Mouse (Mus musculus) heart, embryonic 10.5 days (tissue): ENCODE data around the gene Mtnr1b. TPM values are rescaled to one million over a fixed set of nuclear protein-coding genes. Genes with fewer than 3 reads are reported as not detected.
"Not testable (repeated sequence)": the region's sequence is repeated elsewhere in the genome, so short reads cannot be mapped to it uniquely, and the experiment has no call there.

Source experiments
- DNase-seq: peaks from one replicate; pipeline ENCODE4 v3.0.0-alpha.2; 2017; ENCODE audit warnings: low spot score
- H3K27ac ChIP-seq: fragments of 300-500 bp; sonication (generic); 2 replicates; pipeline ENCODE4 v1.5.1; 2016; ENCODE audit warnings: mild to moderate bottlenecking
- H3K27me3 ChIP-seq: fragments of 300-500 bp; sonication (generic); 2 replicates; pipeline ENCODE4 v1.6.1; 2016; ENCODE audit warnings: mild to moderate bottlenecking; ENCODE audit not compliant: poor library complexity, insufficient read depth, severe bottlenecking
- H3K36me3 ChIP-seq: fragments of 300-500 bp; sonication (generic); 2 replicates; pipeline ENCODE4 v1.6.1; 2016; ENCODE audit warnings: mild to moderate bottlenecking, moderate library complexity
- H3K4me1 ChIP-seq: fragments of 300-500 bp; sonication (generic); 2 replicates; pipeline ENCODE4 v1.6.1; 2016; ENCODE audit warnings: mild to moderate bottlenecking
- H3K4me3 ChIP-seq: fragments of 300-500 bp; sonication (generic); 2 replicates; pipeline ENCODE4 v1.5.1; 2016; ENCODE audit warnings: mild to moderate bottlenecking, moderate library complexity
- H3K9me3 ChIP-seq: fragments of 300-500 bp; sonication (generic); 2 replicates; pipeline ENCODE4 v1.6.1; 2016; ENCODE audit warnings: mild to moderate bottlenecking, moderate library complexity
- WGBS: fragments of 180-500 bp; shearing (Covaris S2); methylation state at CpG from one replicate; pipeline ENCODE4 v1.1.7; 2016; 5-methylcytosine and 5-hydroxymethylcytosine counted together
- polyA plus RNA-seq: library from polyadenylated mRNA; unstranded; fragments of >200 nt; fragmentation: Nextera tagmentation; extraction: Ambion mirVana; gene quantifications from 2 replicates; pipeline ENCODE4 v1.2.1, GENCODE M21; 2016

The Mtnr1b gene
- polyA plus RNA-seq, 1 experiment from 2014 or later = not detected

GRCm38 (mm10) chr9:15869456-15869855, 4.9 kb downstream of the Mtnr1b start:
- DNase-seq = no peak
- Histone ChIP-seq H3K4me1 (peaks cover 18% of the 10 kb centered on the region), H3K4me3 (no peak overlapping the region), H3K27ac (no peak overlapping the region), H3K36me3 (no peaks in the 10 kb centered on the region), H3K9me3 (no peaks in the 10 kb centered on the region), H3K27me3 (peaks cover 21% of the 10 kb centered on the region)
- 55% methylated on average over 4 of the region's 4 CpGs for WGBS

DNA sequence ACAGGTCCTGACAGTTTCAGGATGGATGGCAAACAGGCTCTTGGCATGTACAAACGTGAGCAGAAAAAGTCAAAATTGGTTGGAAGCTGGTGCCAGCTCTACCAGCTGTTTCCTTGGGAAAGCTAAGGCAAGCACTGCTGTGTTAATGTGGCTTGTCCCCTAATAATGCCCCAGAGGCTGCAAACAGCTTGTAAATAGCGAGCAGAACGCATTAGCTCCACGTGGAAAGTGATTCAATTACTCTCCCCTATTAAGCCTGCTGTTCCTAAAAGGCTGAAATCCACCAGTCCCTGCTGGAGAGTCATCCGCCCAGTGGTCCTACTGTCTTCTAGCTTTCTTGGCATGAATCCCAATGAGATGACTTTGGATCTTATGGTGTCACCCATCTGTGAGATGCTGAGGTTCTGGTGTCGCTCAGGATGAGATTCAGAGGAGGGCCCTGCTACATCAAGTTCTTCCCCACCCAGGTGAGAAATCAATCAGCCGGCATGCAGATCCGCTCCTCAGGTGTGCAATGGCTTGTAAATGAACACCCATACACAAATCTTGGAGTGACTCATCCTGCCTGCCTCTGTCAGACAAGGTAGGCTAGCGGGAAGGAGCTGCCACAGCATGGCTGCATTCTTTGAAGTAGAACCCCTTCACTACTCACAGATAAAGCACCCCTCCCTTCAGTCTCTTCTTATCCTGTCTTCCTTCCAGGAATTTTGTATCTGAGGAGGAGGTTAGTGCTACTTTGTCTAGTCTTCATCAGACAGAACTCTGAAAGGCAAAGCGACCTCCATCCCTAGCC, 7.9 kb downstream of the Mtnr1b start:
- no peaks in the 10 kb centered on the region for H3K36me3 ChIP-seq
- H3K27me3 ChIP-seq = no peaks in the 10 kb centered on the region
- 74% methylated on average over 10 of the region's 10 CpGs for WGBS
- no peak for DNase-seq
- peaks cover 12% of the 10 kb centered on the region for H3K4me1 ChIP-seq
- no peak overlapping the region for H3K27ac ChIP-seq
- H3K9me3 ChIP-seq = no peaks in the 10 kb centered on the region
- no peak overlapping the region for H3K4me3 ChIP-seq

DNA sequence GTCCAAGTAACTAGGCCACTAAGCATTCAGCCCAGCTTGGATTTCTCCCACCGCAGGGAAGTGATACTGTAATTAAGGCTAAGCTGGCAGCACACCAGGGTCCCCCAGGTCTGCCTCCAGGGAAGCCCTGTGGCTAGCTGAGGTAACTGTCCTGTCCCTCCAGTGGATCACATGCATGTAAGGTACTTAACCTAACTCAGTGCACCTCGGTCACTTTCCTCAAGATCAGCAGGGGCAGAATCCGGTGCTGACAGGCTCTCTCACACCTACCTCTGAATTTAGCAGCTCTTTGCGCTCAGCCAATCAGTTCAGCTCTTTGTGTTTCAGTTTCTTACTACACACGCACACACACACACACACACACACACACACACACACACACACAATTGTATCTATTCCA, 13.0 kb downstream of the Mtnr1b start:
- no peaks in the 10 kb centered on the region for H3K27me3 ChIP-seq
- no peaks in the 10 kb centered on the region for H3K36me3 ChIP-seq
- H3K27ac ChIP-seq = peak overlapping the region; percentile 24; the same call in 1 of the 2 replicates
- H3K9me3 ChIP-seq = no peaks in the 10 kb centered on the region
- no peak overlapping the region for H3K4me3 ChIP-seq
- peaks cover 8% of the 10 kb centered on the region; the same call in 1 of the 2 replicates for H3K4me1 ChIP-seq
- 39% methylated on average over 5 of the region's 5 CpGs for WGBS
- DNase-seq = no peak

DNA sequence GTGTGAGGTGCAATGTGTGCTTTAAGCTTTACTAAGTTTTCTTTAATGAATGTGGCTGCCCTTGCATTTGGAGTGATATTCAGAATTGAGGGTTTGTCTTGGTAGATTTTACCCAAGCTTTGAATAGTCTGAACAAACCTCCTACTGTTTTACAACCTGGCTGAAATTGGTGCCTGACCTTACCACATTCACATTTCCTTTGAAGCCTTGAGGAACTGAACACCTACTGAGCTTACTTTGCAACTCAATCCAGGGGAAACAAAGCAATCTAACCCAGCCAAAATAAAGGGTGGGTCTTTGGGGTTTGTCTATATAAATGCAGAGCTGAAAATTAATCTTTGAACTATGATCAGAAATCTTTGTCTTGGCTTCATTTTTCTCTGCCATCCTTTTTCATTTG, 23.6 kb downstream of the Mtnr1b start:
- H3K9me3 ChIP-seq = no peaks in the 10 kb centered on the region
- DNase-seq = no peak
- H3K27me3 ChIP-seq = no peaks in the 10 kb centered on the region
- H3K4me3 ChIP-seq = no peak overlapping the region
- H3K27ac ChIP-seq = no peak overlapping the region
- H3K4me1 ChIP-seq = peaks cover 3% of the 10 kb centered on the region; the same call in 1 of the 2 replicates
- no peaks in the 10 kb centered on the region for H3K36me3 ChIP-seq

GRCm38 (mm10) chr9:15845390-15845789, 29.0 kb downstream of the Mtnr1b start:
- Histone ChIP-seq H3K36me3 (no peaks in the 10 kb centered on the region), H3K27me3 (no peaks in the 10 kb centered on the region), H3K27ac (no peak overlapping the region), H3K4me1 (peaks cover 7% of the 10 kb centered on the region; the same call in 1 of the 2 replicates), H3K9me3 (no peaks in the 10 kb centered on the region), H3K4me3 (no peak overlapping the region)
- DNase-seq = no peak
- 56% methylated on average over 8 of the region's 8 CpGs for WGBS

DNA sequence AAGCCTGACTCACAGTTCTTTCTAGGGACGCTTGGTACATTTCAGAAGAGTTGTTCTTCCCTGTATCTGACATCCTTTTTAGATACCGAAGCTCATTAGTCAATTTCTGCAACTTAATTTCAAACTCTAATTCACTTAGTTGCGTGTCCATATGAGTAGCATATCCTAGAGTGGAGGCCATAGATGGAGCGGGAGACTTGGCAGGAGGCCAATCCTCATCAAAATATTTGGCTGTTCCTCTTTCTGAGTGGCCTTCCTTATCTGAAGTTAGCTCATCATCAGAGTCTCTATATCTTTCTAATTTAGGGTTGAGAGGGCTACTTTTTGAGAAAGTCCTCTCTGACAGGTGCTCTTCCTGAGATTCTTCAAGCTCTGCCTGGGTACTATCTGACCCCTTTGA, 29.4 kb downstream of the Mtnr1b start:
- H3K4me1 ChIP-seq, H3K36me3 ChIP-seq, H3K9me3 ChIP-seq, DNase-seq, H3K27ac ChIP-seq, H3K27me3 ChIP-seq, H3K4me3 ChIP-seq: not testable (repeated sequence)
- 71% methylated on average over 4 of the region's 4 CpGs for WGBS

- no peaks in the 10 kb centered on the region for H3K4me1 ChIP-seq
- no peaks in the 10 kb centered on the region for H3K9me3 ChIP-seq
- no peak overlapping the region for H3K4me3 ChIP-seq
- no peaks in the 10 kb centered on the region for H3K27me3 ChIP-seq
- DNase-seq = no peak
- no peaks in the 10 kb centered on the region for H3K36me3 ChIP-seq
- 70% methylated on average over 6 of the region's 6 CpGs for WGBS
- H3K27ac ChIP-seq = no peak overlapping the region
These were observed 61.1 kb downstream of the Mtnr1b start for GRCm38 (mm10) chr9:15813002-15813911.

- no peak for DNase-seq
- WGBS = 73% methylated on average over 2 of the region's 2 CpGs
- H3K36me3 ChIP-seq = no peaks in the 10 kb centered on the region
These were observed 70.1 kb downstream of the Mtnr1b start for GRCm38 (mm10) chr9:15804296-15804695.

GRCm38 (mm10) chr9:15802413-15803027, 71.8 kb downstream of the Mtnr1b start:
- no peak overlapping the region for H3K27ac ChIP-seq
- DNase-seq = no peak
- H3K4me1 ChIP-seq = no peaks in the 10 kb centered on the region
- no peak overlapping the region for H3K4me3 ChIP-seq
- H3K27me3 ChIP-seq = no peaks in the 10 kb centered on the region
- H3K9me3 ChIP-seq = no peaks in the 10 kb centered on the region
- H3K36me3 ChIP-seq = no peaks in the 10 kb centered on the region

More at GRCm38 (mm10) chr9:15804296-15804695, 70.1 kb downstream of the Mtnr1b start:
- H3K27ac ChIP-seq = no peak overlapping the region
- H3K4me1 ChIP-seq = no peaks in the 10 kb centered on the region
- no peaks in the 10 kb centered on the region for H3K27me3 ChIP-seq
- no peak overlapping the region for H3K4me3 ChIP-seq
- no peaks in the 10 kb centered on the region for H3K9me3 ChIP-seq

- no peak overlapping the region for H3K4me3 ChIP-seq
- H3K27me3 ChIP-seq = no peaks in the 10 kb centered on the region
- 81% methylated on average over 5 of the region's 5 CpGs for WGBS
- no peak overlapping the region for H3K27ac ChIP-seq
- H3K4me1 ChIP-seq = no peaks in the 10 kb centered on the region
- no peaks in the 10 kb centered on the region for H3K9me3 ChIP-seq
- no peaks in the 10 kb centered on the region for H3K36me3 ChIP-seq
- no peak for DNase-seq
These were observed 74.0 kb downstream of the Mtnr1b start for GRCm38 (mm10) chr9:15800402-15800801.

- DNase-seq = no peak
These were observed 79.9 kb downstream of the Mtnr1b start for GRCm38 (mm10) chr9:15794408-15794807.

GRCm38 (mm10) chr9:15792076-15792475, 82.3 kb downstream of the Mtnr1b start:
- H3K4me1 ChIP-seq = no peaks in the 10 kb centered on the region
- DNase-seq = no peak
- H3K36me3 ChIP-seq = no peaks in the 10 kb centered on the region
- no peak overlapping the region for H3K27ac ChIP-seq
- 82% methylated on average over 9 of the region's 9 CpGs for whole genome bisulfite sequencing
- no peaks in the 10 kb centered on the region for H3K27me3 ChIP-seq
- no peaks in the 10 kb centered on the region for H3K9me3 ChIP-seq
- H3K4me3 ChIP-seq = no peak overlapping the region

More at GRCm38 (mm10) chr9:15794408-15794807, 79.9 kb downstream of the Mtnr1b start:
- Histone ChIP-seq H3K4me1 (no peaks in the 10 kb centered on the region), H3K9me3 (no peaks in the 10 kb centered on the region), H3K27ac (no peak overlapping the region), H3K36me3 (no peaks in the 10 kb centered on the region), H3K27me3 (no peaks in the 10 kb centered on the region), H3K4me3 (no peak overlapping the region)
- 74% methylated on average over 6 of the region's 6 CpGs for WGBS

DNA sequence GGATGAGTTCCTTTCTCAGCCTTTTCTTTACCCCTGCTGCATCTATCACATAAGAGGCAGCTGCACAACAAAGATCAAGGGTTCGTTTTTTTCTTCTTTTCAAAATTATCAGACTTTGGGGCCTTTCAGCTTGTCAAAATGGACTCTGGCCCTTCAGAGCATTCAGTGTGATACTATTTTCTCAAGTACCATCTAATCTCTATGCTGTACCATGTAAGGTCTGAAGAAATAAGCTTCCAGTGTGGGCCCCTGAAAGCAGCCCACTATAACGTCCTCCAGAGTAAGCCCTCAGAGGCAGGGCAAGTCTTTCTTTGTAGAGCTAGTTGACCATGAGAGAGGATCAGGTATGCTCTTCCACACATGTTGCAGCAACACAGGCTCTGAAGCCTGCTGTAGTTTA, 87.7 kb downstream of the Mtnr1b start:
- Histone ChIP-seq H3K27ac (no peak overlapping the region), H3K9me3 (no peaks in the 10 kb centered on the region), H3K36me3 (no peaks in the 10 kb centered on the region), H3K4me3 (no peak overlapping the region), H3K4me1 (no peaks in the 10 kb centered on the region; the same call in 1 of the 2 replicates), H3K27me3 (no peaks in the 10 kb centered on the region)
- 63% methylated on average over 2 of the region's 2 CpGs for WGBS
- no peak for DNase-seq
